Mouse (Mus musculus) forebrain, embryonic 15.5 days (tissue): ENCODE data around the gene Gm16181. TPM values are rescaled to one million over a fixed set of nuclear protein-coding genes. Genes with fewer than 3 reads are reported as not detected.

ENCODE experiments used
- microRNA-seq: library from miRNA; unstranded; fragments of <30 nt; microRNA quantifications from one replicate; pipeline ENCODE4, GENCODE M21; 2016
- polyA plus RNA-seq: library from polyadenylated mRNA; unstranded; fragments of >200 nt; fragmentation: Nextera tagmentation; extraction: Ambion mirVana; gene quantifications from 2 replicates; pipeline ENCODE4 v1.2.1, GENCODE M21; 2015

Gm16181 gene
- polyA plus RNA-seq, 1 experiment from 2014 or later, result 0.61 TPM

Small RNA genes lying within 50 kb of the gene (microRNA-seq; reads per million reads assigned to microRNA genes)
- gene Mir6973a, result not detected
- gene Mir6974, result not detected
- gene Mir6975, result 2.2 reads per million, percentile 1 among the genes with 10 or more reads in this experiment
- not detected for gene Mir8094

Other genes starting within 250 kb of the Gm16181 start
- 3.6 and 3.7 TPM in 2 replicates for gene Hspa1a, start 248.7 kb upstream of the Gm16181 start, polyA plus RNA-seq
- 1.5 TPM in 2 replicates for gene Hspa1l, start 248.1 kb upstream of the Gm16181 start, polyA plus RNA-seq
- 132 and 149 TPM in 2 replicates for gene Lsm2, start 239.0 kb upstream of the Gm16181 start, polyA plus RNA-seq
- gene Vars, start 219.8 kb upstream of the Gm16181 start, polyA plus RNA-seq, result 82.9 and 88.6 TPM in 2 replicates
- gene Vwa7, start 204.3 kb upstream of the Gm16181 start, polyA plus RNA-seq, result 0.14 and 0.28 TPM in 2 replicates
- 5.8 and 5.9 TPM in 2 replicates for gene Sapcd1, start 192.8 kb upstream of the Gm16181 start, polyA plus RNA-seq
- 2.8 and 3.2 TPM in 2 replicates for gene Msh5, start 174.1 kb upstream of the Gm16181 start, polyA plus RNA-seq
- 98.4 and 100 TPM in 2 replicates for gene Clic1, start 170.9 kb upstream of the Gm16181 start, polyA plus RNA-seq
- gene Ddah2, start 161.8 kb upstream of the Gm16181 start, polyA plus RNA-seq, result 540 and 556 TPM in 2 replicates
- not detected in 2 replicates for gene Ly6g6c, start 155.4 kb upstream of the Gm16181 start, polyA plus RNA-seq
- 0.15 and 0.17 TPM in 2 replicates for gene Mpig6b, start 154.7 kb upstream of the Gm16181 start, polyA plus RNA-seq
- 10.0 and 11.9 TPM in 2 replicates for gene Ly6g6e, start 143.9 kb upstream of the Gm16181 start, polyA plus RNA-seq
- gene Ly6g6d, start 142.8 kb upstream of the Gm16181 start, polyA plus RNA-seq, result 0.46 and 0.47 TPM in 2 replicates
- gene Ly6g6f, start 135.2 kb upstream of the Gm16181 start, polyA plus RNA-seq, result 0.32 TPM in 1 of 2 replicates, not detected in the other
- 93.2 and 97.4 TPM in 2 replicates for gene Abhd16a, start 131.6 kb upstream of the Gm16181 start, polyA plus RNA-seq
- gene Ly6g5c, start 112.6 kb upstream of the Gm16181 start, polyA plus RNA-seq, result not detected in 2 replicates
- 1.2 and 1.3 TPM in 2 replicates for gene Ly6g5b, start 105.4 kb upstream of the Gm16181 start, polyA plus RNA-seq
- 29.3 and 32.0 TPM in 2 replicates for gene Gpank1, start 99.4 kb upstream of the Gm16181 start, polyA plus RNA-seq
- 307 and 309 TPM in 2 replicates for gene Csnk2b, start 98.8 kb upstream of the Gm16181 start, polyA plus RNA-seq
- 8.7 TPM in 2 replicates for gene D17H6S53E, start 94.5 kb upstream of the Gm16181 start, polyA plus RNA-seq
- gene Apom, start 88.8 kb upstream of the Gm16181 start, polyA plus RNA-seq, result 0.28 and 0.31 TPM in 2 replicates
- gene Bag6, start 85.7 kb upstream of the Gm16181 start, polyA plus RNA-seq, result 92.3 and 93.8 TPM in 2 replicates
- gene Prrc2a, start 55.9 kb upstream of the Gm16181 start, polyA plus RNA-seq, result 185 and 208 TPM in 2 replicates
- gene Aif1, start 44.8 kb upstream of the Gm16181 start, polyA plus RNA-seq, result 5.7 and 7.8 TPM in 2 replicates
- gene Lst1, start 32.4 kb upstream of the Gm16181 start, polyA plus RNA-seq, result 6.2 and 6.8 TPM in 2 replicates
- 0.25 and 0.70 TPM in 2 replicates for gene Ltb, start 26.4 kb upstream of the Gm16181 start, polyA plus RNA-seq
- not detected in 2 replicates for gene Tnf, start 18.8 kb upstream of the Gm16181 start, polyA plus RNA-seq
- 0.36 TPM in 1 of 2 replicates, not detected in the other for gene Lta, start 15.5 kb upstream of the Gm16181 start, polyA plus RNA-seq
- 38.2 and 41.5 TPM in 2 replicates for gene Atp6v1g2, start 12.8 kb downstream of the Gm16181 start, polyA plus RNA-seq
- 11.7 and 12.3 TPM in 2 replicates for gene Nfkbil1, start 15.0 kb downstream of the Gm16181 start, polyA plus RNA-seq
- gene Ddx39b, start 20.9 kb downstream of the Gm16181 start, polyA plus RNA-seq, result 478 and 488 TPM in 2 replicates
- gene H2-D1, start 41.9 kb downstream of the Gm16181 start, polyA plus RNA-seq, result 48.1 and 50.1 TPM in 2 replicates
- 0.27 and 0.32 TPM in 2 replicates for gene H2-Q1, start 99.6 kb downstream of the Gm16181 start, polyA plus RNA-seq
- 1.1 and 1.2 TPM in 2 replicates for gene H2-Q2, start 121.4 kb downstream of the Gm16181 start, polyA plus RNA-seq
- 0.73 and 0.80 TPM in 2 replicates for gene H2-Q4, start 158.8 kb downstream of the Gm16181 start, polyA plus RNA-seq
- 0.33 and 0.53 TPM in 2 replicates for gene H2-Q6, start 204.0 kb downstream of the Gm16181 start, polyA plus RNA-seq
- 1.2 and 1.3 TPM in 2 replicates for gene H2-Q7, start 218.3 kb downstream of the Gm16181 start, polyA plus RNA-seq
- gene H2-Q10, start 249.3 kb downstream of the Gm16181 start, polyA plus RNA-seq, result 0.11 and 0.83 TPM in 2 replicates